Mouse (Mus musculus): ENCODE data around the gene Ikzf1. TPM values are rescaled to one million over a fixed set of nuclear protein-coding genes. Genes with fewer than 3 reads are reported as not detected.

The Ikzf1 gene
- total RNA-seq (2015; ENCODE audit: low replicate concordance) = 116 and 120 TPM in 2 replicates
- total RNA-seq (2017; ENCODE audit: low replicate concordance) = 40.9 and 81.1 TPM in 2 replicates

- peak; percentile 70 for ATAC-seq (replicated peaks; ENCODE audit: low FRiP score, poor library complexity, severe bottlenecking)
Measured at GRCm38 (mm10) chr11:11684930-11685852, at the start of gene Ikzf1. Gene Ikzf1 (plus strand): TSS chr11:11685003.

DNA sequence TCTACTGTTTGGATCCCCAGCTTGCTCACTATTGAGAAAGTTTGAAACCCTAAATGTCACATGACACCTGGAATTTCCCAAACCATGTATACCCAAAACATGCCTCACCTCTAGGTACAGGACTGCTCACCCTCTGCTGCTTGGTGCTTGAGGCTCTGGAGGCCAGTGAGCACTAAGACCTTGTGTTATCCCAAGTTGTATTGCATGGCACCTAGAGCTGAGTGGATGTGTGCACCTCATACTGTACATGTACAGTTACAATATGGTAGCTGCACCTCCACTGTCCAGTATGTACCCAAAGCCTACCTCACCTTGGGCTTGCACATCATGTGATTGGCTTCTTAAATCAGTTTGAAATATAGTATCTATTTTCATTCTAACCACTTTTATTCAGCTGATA, 40.5 kb upstream of the Ikzf1 start:
- no peak for ATAC-seq (replicated peaks; ENCODE audit: low FRiP score, poor library complexity, severe bottlenecking)

- no peak for ATAC-seq (replicated peaks; ENCODE audit: low FRiP score, poor library complexity, severe bottlenecking)
Measured at GRCm38 (mm10) chr11:11656388-11656787, 28.4 kb upstream of the Ikzf1 start.

- peak; percentile 85 for ATAC-seq (replicated peaks; ENCODE audit: low FRiP score, poor library complexity, severe bottlenecking)
Measured at GRCm38 (mm10) chr11:11656995-11657530, 27.7 kb upstream of the Ikzf1 start.

GRCm38 (mm10) chr11:11657634-11658033, 27.2 kb upstream of the Ikzf1 start:
- ATAC-seq (replicated peaks; ENCODE audit: low FRiP score, poor library complexity, severe bottlenecking) = peak; percentile 37

DNA sequence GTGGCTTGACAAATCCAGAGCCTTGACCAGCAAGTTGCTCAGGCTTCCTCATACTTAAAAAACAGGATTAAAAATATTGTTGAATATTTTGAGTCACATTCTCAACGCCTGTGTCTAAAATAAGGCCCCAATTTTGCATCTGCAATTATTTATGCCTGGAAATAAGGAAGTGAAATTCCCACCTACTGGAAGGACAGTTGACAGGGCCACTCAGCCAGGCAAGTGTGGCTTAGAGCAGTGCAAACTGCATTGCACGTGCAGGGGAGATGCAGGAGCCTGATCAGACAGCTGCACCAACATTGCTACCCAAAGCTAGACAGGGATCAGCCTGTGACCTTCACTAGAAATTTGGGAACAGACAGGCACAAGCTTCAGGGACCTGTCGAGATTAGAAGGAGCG, 26.0 kb upstream of the Ikzf1 start:
- ATAC-seq (replicated peaks; ENCODE audit: low FRiP score, poor library complexity, severe bottlenecking) = no peak

- no peak for ATAC-seq (replicated peaks; ENCODE audit: low FRiP score, poor library complexity, severe bottlenecking)
Measured at GRCm38 (mm10) chr11:11660651-11661050, 24.2 kb upstream of the Ikzf1 start.

DNA sequence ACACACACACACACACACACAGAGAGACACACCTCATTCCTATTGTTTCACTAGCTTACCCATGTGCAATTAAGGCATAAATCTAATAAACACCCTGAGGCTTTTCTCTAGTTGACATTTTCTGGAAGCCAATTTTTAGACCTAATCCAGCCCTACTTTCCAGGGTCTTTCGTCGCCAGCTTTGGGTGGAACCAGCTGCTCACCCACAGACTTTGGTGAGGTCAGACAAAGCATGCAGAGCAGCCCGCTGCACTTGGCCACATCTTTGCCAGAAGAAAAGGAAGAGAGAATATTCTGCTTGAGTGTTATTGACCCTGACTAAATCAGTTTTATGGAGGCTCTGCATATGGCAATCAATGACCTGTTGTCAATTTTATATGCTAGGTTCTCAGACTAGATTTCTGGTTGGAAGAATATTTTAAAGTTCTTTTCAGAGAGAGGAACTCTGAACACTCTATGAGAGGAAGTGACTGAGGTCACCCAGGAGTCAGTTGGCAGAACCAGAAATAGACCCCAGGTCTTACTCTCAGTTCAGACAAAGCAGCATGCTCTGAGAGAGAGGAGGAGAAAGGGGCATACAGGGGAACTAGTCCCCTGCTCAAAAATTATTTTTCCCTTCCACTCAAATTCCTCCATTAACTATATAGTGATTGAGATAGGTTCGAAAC, 17.4 kb upstream of the Ikzf1 start:
- no peak for ATAC-seq (replicated peaks; ENCODE audit: low FRiP score, poor library complexity, severe bottlenecking)

DNA sequence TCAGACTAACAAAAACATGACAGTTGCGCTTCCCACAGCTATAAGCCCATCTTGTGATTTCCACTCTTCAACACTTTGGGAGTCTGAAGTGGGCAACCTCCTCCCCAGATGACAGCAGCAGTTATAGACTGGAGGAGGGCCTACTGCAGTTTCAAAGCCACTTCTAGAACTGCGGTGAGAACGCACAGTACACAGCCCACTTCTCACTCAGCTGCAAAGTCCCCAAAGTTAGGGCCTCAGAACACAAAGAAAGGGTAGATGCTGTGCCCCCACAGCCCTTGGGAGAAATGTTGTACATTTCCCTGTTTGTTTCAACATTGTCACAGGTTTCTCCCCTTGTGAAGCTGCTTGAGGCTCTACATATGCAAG, 16.9 kb upstream of the Ikzf1 start:
- ATAC-seq (replicated peaks; ENCODE audit: low FRiP score, poor library complexity, severe bottlenecking) = no peak

DNA sequence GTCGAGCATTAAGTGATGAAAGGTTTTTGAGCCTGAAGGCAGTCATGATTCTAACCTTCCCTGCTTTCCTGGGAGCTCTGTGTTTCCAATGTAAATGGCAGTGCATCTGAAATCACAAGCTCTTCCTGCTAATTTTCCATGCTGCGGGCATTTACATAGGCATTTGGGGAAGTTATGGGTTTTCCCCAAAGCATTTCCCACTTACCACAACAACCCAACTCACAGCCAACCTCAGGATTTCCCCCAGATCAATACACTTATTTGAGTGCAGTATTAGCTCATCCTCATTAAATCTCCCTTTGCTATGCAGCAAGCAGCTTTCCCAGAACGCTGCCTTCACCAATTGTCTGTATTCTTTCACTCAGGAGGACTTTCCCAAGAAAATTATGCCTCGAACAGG, 11.8 kb upstream of the Ikzf1 start:
- ATAC-seq (replicated peaks; ENCODE audit: low FRiP score, poor library complexity, severe bottlenecking) = no peak

GRCm38 (mm10) chr11:11675063-11675462, 9.7 kb upstream of the Ikzf1 start:
- ATAC-seq (replicated peaks; ENCODE audit: low FRiP score, poor library complexity, severe bottlenecking) = no peak

DNA sequence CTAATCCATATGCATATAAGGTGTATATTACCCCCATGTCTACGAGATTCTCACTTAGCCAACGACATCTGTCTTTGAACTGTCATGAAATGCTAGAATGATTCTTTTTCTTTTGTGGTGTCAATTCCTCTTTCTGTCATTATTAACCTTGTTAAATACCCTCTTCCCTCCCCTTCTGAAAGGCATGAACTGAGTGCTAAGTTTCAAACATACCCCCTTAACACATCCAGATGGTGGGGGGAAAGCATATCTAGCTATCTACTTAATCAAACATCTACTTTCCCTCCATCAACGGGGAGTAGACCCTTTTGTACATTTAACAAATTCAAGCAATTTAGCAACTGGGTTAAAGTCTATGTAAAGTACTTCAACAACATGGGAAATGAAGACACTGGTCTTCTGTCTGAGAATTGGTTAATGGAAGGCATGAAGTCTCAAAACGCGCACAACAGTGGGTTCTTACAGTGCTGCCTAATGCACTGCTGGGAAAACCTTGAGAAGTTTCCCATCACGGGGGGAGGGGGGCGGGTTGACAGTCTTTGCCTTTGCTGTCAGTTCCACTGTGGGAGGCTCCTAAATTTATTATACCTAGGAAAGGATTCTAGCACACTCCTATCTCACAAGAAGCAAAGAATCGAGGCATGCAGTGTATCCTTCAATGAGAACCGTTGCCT, 8.6 kb upstream of the Ikzf1 start:
- no peak for ATAC-seq (replicated peaks; ENCODE audit: low FRiP score, poor library complexity, severe bottlenecking)

DNA sequence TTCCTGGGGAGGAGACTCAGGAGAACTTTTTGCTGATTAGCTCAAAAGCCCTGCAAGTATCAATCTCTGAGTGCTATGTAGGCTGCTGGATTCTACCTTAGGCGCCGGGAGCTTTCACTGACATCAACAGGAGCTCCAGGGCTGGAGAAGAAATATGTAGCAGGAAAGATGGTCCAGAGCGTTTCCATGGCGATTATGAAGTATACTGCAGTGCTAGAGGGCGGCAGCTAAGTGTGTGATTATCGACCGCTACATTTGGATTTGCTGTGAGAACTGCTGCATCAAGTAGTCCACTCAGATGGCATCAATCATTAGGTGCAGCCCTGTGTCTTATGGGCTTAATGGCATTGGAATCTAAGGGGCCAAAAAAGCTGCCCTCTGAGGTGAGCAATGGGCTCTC, 7.6 kb upstream of the Ikzf1 start:
- no peak for ATAC-seq (replicated peaks; ENCODE audit: low FRiP score, poor library complexity, severe bottlenecking)

- ATAC-seq (replicated peaks; ENCODE audit: low FRiP score, poor library complexity, severe bottlenecking) = no peak
Measured at GRCm38 (mm10) chr11:11678972-11679371, 5.8 kb upstream of the Ikzf1 start.

- no peak for ATAC-seq (replicated peaks; ENCODE audit: low FRiP score, poor library complexity, severe bottlenecking)
Measured at GRCm38 (mm10) chr11:11684056-11684929, 510 bp upstream of the Ikzf1 start.

GRCm38 (mm10) chr11:11685853-11686395, 1.1 kb downstream of the Ikzf1 start:
- ATAC-seq (replicated peaks; ENCODE audit: low FRiP score, poor library complexity, severe bottlenecking) = no peak; the same call in 1 of the 2 replicates

DNA sequence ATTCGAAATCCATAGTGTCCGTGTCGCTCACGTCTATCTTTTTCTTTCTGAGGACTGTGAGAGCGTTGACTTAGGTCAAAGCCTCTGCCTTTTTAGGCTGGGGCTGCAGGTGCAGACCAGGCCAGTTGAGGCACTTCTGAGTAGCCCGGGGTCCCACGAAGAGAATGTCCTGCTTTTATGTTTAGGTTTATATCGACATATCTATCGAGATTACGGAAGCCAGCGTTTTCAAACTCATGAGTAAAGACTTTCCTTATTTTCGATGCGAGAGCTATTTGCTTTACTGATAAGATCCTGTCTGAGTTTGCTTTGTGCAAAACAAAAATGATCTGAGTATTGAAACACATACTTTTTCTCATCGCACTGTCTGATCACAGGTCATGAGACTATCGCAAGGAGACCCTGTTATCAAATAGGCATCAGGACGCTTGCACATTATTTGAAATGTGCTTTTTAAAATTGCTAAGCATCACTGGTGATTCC, 1.8 kb downstream of the Ikzf1 start:
- ATAC-seq (replicated peaks; ENCODE audit: low FRiP score, poor library complexity, severe bottlenecking) = no peak

GRCm38 (mm10) chr11:11687551-11688185, 2.9 kb downstream of the Ikzf1 start:
- no peak for ATAC-seq (replicated peaks; ENCODE audit: low FRiP score, poor library complexity, severe bottlenecking)
